Mouse (Mus musculus): ENCODE measurements around the gene Aldh16a1. TPM values are rescaled to one million over a fixed set of nuclear protein-coding genes. Genes with fewer than 3 reads are reported as not detected.
"Not testable (repeated sequence)": the region's sequence is repeated elsewhere in the genome, so short reads cannot be mapped to it uniquely, and the experiment has no call there.

Gene Aldh16a1
- polyA plus RNA-seq, 1 experiment from 2014 or later, result 19.3 TPM

- H3K9ac ChIP-seq (replicated peaks; ENCODE audit: low read depth, low read length), result peak overlapping the region; percentile 48; the same call in 1 of the 2 replicates
- peak overlapping the region; percentile 97 for H3K27ac ChIP-seq (ENCODE audit: low read length)
- no peaks in the 10 kb centered on the region for H3K27me3 ChIP-seq (replicated peaks; ENCODE audit: control insufficient read depth, insufficient read depth, low read length)
- WGBS, result 78% methylated on average over 12 of the region's 12 CpGs
- H3K4me3 ChIP-seq (replicated peaks; ENCODE audit: low read length), result peak overlapping the region; percentile 78
- no peaks in the 10 kb centered on the region for H3K9me3 ChIP-seq (ENCODE audit: control insufficient read depth, low read length)
- ATAC-seq, result no peak
- peaks cover 23% of the 10 kb centered on the region for H3K4me1 ChIP-seq (replicated peaks; ENCODE audit: control insufficient read depth, insufficient read depth, low read length)
- no peaks in the 10 kb centered on the region; the same call in 1 of the 2 replicates for H3K36me3 ChIP-seq (ENCODE audit: control insufficient read depth, insufficient read depth)
- peak overlapping the region; percentile 68 for H3K4me2 ChIP-seq (ENCODE audit: low read length)
These were observed 670 bp upstream of the Aldh16a1 start for GRCm38 (mm10) chr7:45154993-45155514.

DNA sequence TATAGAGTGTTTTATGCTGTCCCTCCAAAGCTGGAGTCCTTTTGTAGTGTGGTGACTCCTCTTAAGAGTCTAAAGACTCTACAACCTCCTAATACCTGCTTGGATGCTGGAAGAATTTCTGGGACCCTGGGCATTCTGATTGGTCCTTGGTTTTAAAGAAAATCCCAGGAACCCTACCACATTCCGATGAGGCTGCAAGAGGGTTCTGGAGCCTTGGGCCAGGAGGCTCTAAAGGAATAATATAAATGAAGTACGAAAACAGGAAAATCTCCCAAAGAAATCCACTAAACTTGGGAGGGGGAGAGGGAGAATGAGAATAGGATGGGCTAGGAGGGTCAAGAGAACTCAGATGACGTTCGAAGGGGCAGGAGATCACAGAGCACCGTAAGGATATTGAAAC lies 798 bp downstream of the Aldh16a1 start:
- ATAC-seq, result no peak; the same call in 1 of the 2 replicates
- 4% methylated on average over 5 of the region's 5 CpGs for whole genome bisulfite sequencing
- H3K9ac ChIP-seq (replicated peaks; ENCODE audit: low read depth, low read length), result peak overlapping the region; percentile 67
- H3K36me3 ChIP-seq (ENCODE audit: control insufficient read depth, insufficient read depth), result no peaks in the 10 kb centered on the region
- H3K4me2 ChIP-seq (ENCODE audit: low read length), result peak overlapping the region; percentile 68
- H3K4me1 ChIP-seq (replicated peaks; ENCODE audit: control insufficient read depth, insufficient read depth, low read length), result peaks cover 23% of the 10 kb centered on the region
- no peaks in the 10 kb centered on the region for H3K9me3 ChIP-seq (ENCODE audit: control insufficient read depth, low read length)
- no peaks in the 10 kb centered on the region for H3K27me3 ChIP-seq (replicated peaks; ENCODE audit: control insufficient read depth, insufficient read depth, low read length)
- peak overlapping the region; percentile 78 for H3K4me3 ChIP-seq (replicated peaks; ENCODE audit: low read length)
- peak overlapping the region; percentile 97 for H3K27ac ChIP-seq (ENCODE audit: low read length)

- not testable (repeated sequence) for H3K27ac ChIP-seq (ENCODE audit: low read length); H3K9me3 ChIP-seq (ENCODE audit: control insufficient read depth, low read length); H3K9ac ChIP-seq (replicated peaks; ENCODE audit: low read depth, low read length); H3K27me3 ChIP-seq (replicated peaks; ENCODE audit: control insufficient read depth, insufficient read depth, low read length); H3K36me3 ChIP-seq (ENCODE audit: control insufficient read depth, insufficient read depth); ATAC-seq; H3K4me3 ChIP-seq (replicated peaks; ENCODE audit: low read length); H3K4me2 ChIP-seq (ENCODE audit: low read length)
- 96% methylated on average over 2 of the region's 2 CpGs for whole genome bisulfite sequencing
- H3K4me1 ChIP-seq (replicated peaks; ENCODE audit: control insufficient read depth, insufficient read depth, low read length), result peaks cover 23% of the 10 kb centered on the region
These were observed 1.3 kb downstream of the Aldh16a1 start for GRCm38 (mm10) chr7:45153052-45153451.

GRCm38 (mm10) chr7:45151303-45151702 lies 3.1 kb downstream of the Aldh16a1 start:
- H3K9ac ChIP-seq (replicated peaks; ENCODE audit: low read depth, low read length), result no peak overlapping the region
- H3K9me3 ChIP-seq (ENCODE audit: control insufficient read depth, low read length), result no peaks in the 10 kb centered on the region
- WGBS, result 28% methylated on average over 11 of the region's 11 CpGs
- peaks cover 23% of the 10 kb centered on the region for H3K4me1 ChIP-seq (replicated peaks; ENCODE audit: control insufficient read depth, insufficient read depth, low read length)
- H3K4me2 ChIP-seq (ENCODE audit: low read length), result no peak overlapping the region
- H3K4me3 ChIP-seq (replicated peaks; ENCODE audit: low read length), result no peak overlapping the region
- H3K36me3 ChIP-seq (ENCODE audit: control insufficient read depth, insufficient read depth), result no peaks in the 10 kb centered on the region
- no peaks in the 10 kb centered on the region for H3K27me3 ChIP-seq (replicated peaks; ENCODE audit: control insufficient read depth, insufficient read depth, low read length)
- ATAC-seq, result no peak
- H3K27ac ChIP-seq (ENCODE audit: low read length), result no peak overlapping the region

DNA sequence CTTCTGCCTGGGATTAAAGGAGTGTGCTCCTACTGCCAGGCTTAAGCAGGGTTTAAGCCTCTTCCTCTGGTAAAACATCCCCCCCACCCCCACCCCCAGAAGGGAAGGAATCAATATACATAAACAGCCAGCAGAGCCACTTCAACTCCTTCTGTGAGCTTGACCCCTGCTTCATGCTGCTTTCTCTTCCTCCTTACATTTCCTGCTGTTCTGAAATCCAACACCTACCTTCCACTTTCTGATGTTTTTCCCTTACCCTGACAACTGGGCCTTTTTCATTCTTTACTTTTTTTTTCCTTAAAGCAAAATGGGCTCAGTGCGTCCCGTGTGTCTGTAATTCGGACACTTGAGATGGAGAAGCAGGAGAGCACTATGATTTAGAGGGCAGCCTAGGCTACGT lies 4.1 kb downstream of the Aldh16a1 start:
- Histone ChIP-seq H3K27me3 (replicated peaks; ENCODE audit: control insufficient read depth, insufficient read depth, low read length) (no peaks in the 10 kb centered on the region), H3K4me2 (ENCODE audit: low read length) (no peak overlapping the region), H3K9ac (replicated peaks; ENCODE audit: low read depth, low read length) (no peak overlapping the region), H3K4me3 (replicated peaks; ENCODE audit: low read length) (no peak overlapping the region), H3K36me3 (ENCODE audit: control insufficient read depth, insufficient read depth) (no peaks in the 10 kb centered on the region), H3K9me3 (ENCODE audit: control insufficient read depth, low read length) (no peaks in the 10 kb centered on the region), H3K27ac (ENCODE audit: low read length) (no peak overlapping the region), H3K4me1 (replicated peaks; ENCODE audit: control insufficient read depth, insufficient read depth, low read length) (peaks cover 19% of the 10 kb centered on the region)
- WGBS, result 70% methylated on average over 4 of the region's 4 CpGs
- ATAC-seq, result no peak

- WGBS, result 36% methylated on average over 6 of the region's 6 CpGs
- H3K27me3 ChIP-seq (replicated peaks; ENCODE audit: control insufficient read depth, insufficient read depth, low read length), result no peaks in the 10 kb centered on the region
- H3K4me3 ChIP-seq (replicated peaks; ENCODE audit: low read length), result no peak overlapping the region
- no peak for ATAC-seq
- H3K36me3 ChIP-seq (ENCODE audit: control insufficient read depth, insufficient read depth), result no peaks in the 10 kb centered on the region
- peaks cover 12% of the 10 kb centered on the region for H3K4me1 ChIP-seq (replicated peaks; ENCODE audit: control insufficient read depth, insufficient read depth, low read length)
- no peak overlapping the region for H3K27ac ChIP-seq (ENCODE audit: low read length)
- no peak overlapping the region for H3K4me2 ChIP-seq (ENCODE audit: low read length)
- no peak overlapping the region for H3K9ac ChIP-seq (replicated peaks; ENCODE audit: low read depth, low read length)
- H3K9me3 ChIP-seq (ENCODE audit: control insufficient read depth, low read length), result no peaks in the 10 kb centered on the region
These were observed 4.8 kb downstream of the Aldh16a1 start for GRCm38 (mm10) chr7:45149545-45149944.

DNA sequence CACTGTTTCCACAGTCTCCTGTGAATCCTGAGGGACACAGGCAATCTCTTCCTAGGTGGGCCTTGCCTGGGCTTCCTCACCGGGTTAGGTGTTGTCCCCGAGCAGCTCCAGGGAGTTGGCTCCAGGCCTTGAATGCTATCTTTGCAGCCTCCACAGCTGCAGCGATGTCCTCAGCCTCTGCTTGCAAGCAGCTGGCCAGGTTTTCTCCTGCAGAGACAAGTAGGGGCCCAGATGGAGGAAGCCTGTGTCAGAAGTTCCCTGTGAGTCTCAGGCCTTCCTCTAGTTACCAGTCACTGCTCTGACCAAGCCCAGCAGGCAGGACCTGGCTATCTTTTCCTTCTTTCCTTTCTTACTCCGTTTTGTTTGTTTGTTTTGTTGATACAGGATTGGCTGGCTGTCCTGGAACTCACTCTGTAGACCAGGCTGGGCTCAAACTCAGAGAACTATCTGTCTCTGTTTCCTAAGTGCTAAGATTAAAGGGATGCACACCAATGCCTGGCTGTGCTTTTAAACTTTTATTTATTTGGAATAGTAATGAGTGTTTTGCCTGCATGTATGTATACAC lies 5.8 kb downstream of the Aldh16a1 start:
- H3K9ac ChIP-seq (replicated peaks; ENCODE audit: low read depth, low read length), result no peak overlapping the region
- peaks cover 11% of the 10 kb centered on the region for H3K4me1 ChIP-seq (replicated peaks; ENCODE audit: control insufficient read depth, insufficient read depth, low read length)
- ATAC-seq, result no peak
- H3K27me3 ChIP-seq (replicated peaks; ENCODE audit: control insufficient read depth, insufficient read depth, low read length), result no peaks in the 10 kb centered on the region
- no peak overlapping the region for H3K4me3 ChIP-seq (replicated peaks; ENCODE audit: low read length)
- 79% methylated on average over 4 of the region's 4 CpGs for WGBS
- H3K9me3 ChIP-seq (ENCODE audit: control insufficient read depth, low read length), result no peaks in the 10 kb centered on the region
- H3K36me3 ChIP-seq (ENCODE audit: control insufficient read depth, insufficient read depth), result no peaks in the 10 kb centered on the region
- no peak overlapping the region for H3K27ac ChIP-seq (ENCODE audit: low read length)
- H3K4me2 ChIP-seq (ENCODE audit: low read length), result no peak overlapping the region

DNA sequence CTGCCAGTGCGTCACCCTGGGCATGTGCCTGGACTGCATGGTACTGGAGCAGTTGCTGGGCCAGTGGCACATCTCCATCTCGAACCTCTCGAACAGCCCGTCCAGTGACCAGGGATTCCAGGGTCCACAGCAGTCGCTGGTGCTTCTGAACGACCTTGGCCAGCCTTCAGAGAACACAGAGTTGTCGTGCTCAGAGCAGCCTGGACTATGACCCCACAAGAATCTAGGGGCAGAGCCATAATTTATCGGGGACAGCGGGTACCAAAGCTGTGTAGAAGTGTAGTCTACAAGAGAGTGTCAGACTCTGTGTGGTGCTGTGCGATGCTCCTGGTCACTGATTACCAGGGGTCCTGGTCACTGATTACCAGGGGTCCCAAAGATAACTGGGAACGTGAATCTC lies 6.5 kb downstream of the Aldh16a1 start:
- Histone ChIP-seq H3K36me3 (ENCODE audit: control insufficient read depth, insufficient read depth) (no peaks in the 10 kb centered on the region), H3K27me3 (replicated peaks; ENCODE audit: control insufficient read depth, insufficient read depth, low read length) (no peaks in the 10 kb centered on the region), H3K4me3 (replicated peaks; ENCODE audit: low read length) (no peak overlapping the region), H3K9ac (replicated peaks; ENCODE audit: low read depth, low read length) (no peak overlapping the region), H3K9me3 (ENCODE audit: control insufficient read depth, low read length) (no peaks in the 10 kb centered on the region), H3K4me1 (replicated peaks; ENCODE audit: control insufficient read depth, insufficient read depth, low read length) (peaks cover 7% of the 10 kb centered on the region; the same call in 1 of the 2 replicates), H3K4me2 (ENCODE audit: low read length) (no peak overlapping the region), H3K27ac (ENCODE audit: low read length) (no peak overlapping the region)
- WGBS, result 95% methylated on average over 11 of the region's 11 CpGs
- no peak for ATAC-seq

GRCm38 (mm10) chr7:45147267-45147666 lies 7.1 kb downstream of the Aldh16a1 start:
- Histone ChIP-seq H3K4me3 (replicated peaks; ENCODE audit: low read length) (no peak overlapping the region), H3K9ac (replicated peaks; ENCODE audit: low read depth, low read length) (no peak overlapping the region), H3K27me3 (replicated peaks; ENCODE audit: control insufficient read depth, insufficient read depth, low read length) (no peaks in the 10 kb centered on the region), H3K4me1 (replicated peaks; ENCODE audit: control insufficient read depth, insufficient read depth, low read length) (peaks cover 7% of the 10 kb centered on the region; the same call in 1 of the 2 replicates), H3K4me2 (ENCODE audit: low read length) (no peak overlapping the region), H3K9me3 (ENCODE audit: control insufficient read depth, low read length) (no peaks in the 10 kb centered on the region), H3K27ac (ENCODE audit: low read length) (no peak overlapping the region), H3K36me3 (ENCODE audit: control insufficient read depth, insufficient read depth) (no peaks in the 10 kb centered on the region)
- ATAC-seq, result no peak
- WGBS, result 95% methylated on average over 11 of the region's 11 CpGs
